Mouse (Mus musculus): ENCODE data around the gene Ugt1a5. TPM values are rescaled to one million over a fixed set of nuclear protein-coding genes. Genes with fewer than 3 reads are reported as not detected.
A peak's percentile ranks its signal among the peaks of the same experiment; 100 is the strongest.

Ugt1a5 gene
- polyA plus RNA-seq, 2 experiments, result 0.11 TPM; not detected in 1

GRCm38 (mm10) chr1:88195687-88196086, 29.9 kb downstream of the Ugt1a5 start:
- H3K27me3 ChIP-seq (ENCODE audit: control insufficient read depth, insufficient read depth, low read length), result no peaks in the 10 kb centered on the region
- H3K4me1 ChIP-seq (replicated peaks; ENCODE audit: control insufficient read depth in 2 of 2, insufficient read depth in 2 of 2, low read length in 1 of 2), result no peaks in the 10 kb centered on the region
- 81% methylated on average over 1 of the region's 1 CpGs for WGBS (ENCODE audit: insufficient replicate concordance)
- DNase-seq (ENCODE audit: low read depth in 3 of 3, low spot score in 3 of 3) (no peak), ATAC-seq (ENCODE audit: insufficient read depth) (no peak)
- H3K9ac ChIP-seq (replicated peaks), result no peak overlapping the region
- no peaks in the 10 kb centered on the region for H3K36me3 ChIP-seq (replicated peaks; ENCODE audit: control insufficient read depth, insufficient read depth, low read depth)
- no peak overlapping the region for H3K4me3 ChIP-seq (ENCODE audit: insufficient read depth in 1 of 2, low read depth in 2 of 2, low read length in 2 of 2)
- H3K4me2 ChIP-seq (ENCODE audit: low read depth), result no peak overlapping the region
- H3K9me3 ChIP-seq (ENCODE audit: control insufficient read depth, low read length), result no peaks in the 10 kb centered on the region
- TF ChIP-seq CTCF (IDR thresholded peaks at IDR 0.05; ENCODE audit: low read depth) (no peak), EP300 (IDR thresholded peaks at IDR 0.05; ENCODE audit: low read depth) (no peak)
- no peak overlapping the region for H3K27ac ChIP-seq

GRCm38 (mm10) chr1:88197443-88197842, 31.6 kb downstream of the Ugt1a5 start:
- Histone ChIP-seq H3K27ac (no peak overlapping the region), H3K9ac (replicated peaks) (no peak overlapping the region), H3K4me1 (replicated peaks; ENCODE audit: control insufficient read depth in 2 of 2, insufficient read depth in 2 of 2, low read length in 1 of 2) (no peaks in the 10 kb centered on the region), H3K27me3 (ENCODE audit: control insufficient read depth, insufficient read depth, low read length) (no peaks in the 10 kb centered on the region), H3K9me3 (ENCODE audit: control insufficient read depth, low read length) (no peaks in the 10 kb centered on the region), H3K36me3 (replicated peaks; ENCODE audit: control insufficient read depth, insufficient read depth, low read depth) (no peaks in the 10 kb centered on the region), H3K4me3 (ENCODE audit: insufficient read depth in 1 of 2, low read depth in 2 of 2, low read length in 2 of 2) (no peak overlapping the region), H3K4me2 (ENCODE audit: low read depth) (no peak overlapping the region)
- TF ChIP-seq CTCF (IDR thresholded peaks at IDR 0.05; ENCODE audit: low read depth) (no peak), EP300 (IDR thresholded peaks at IDR 0.05; ENCODE audit: low read depth) (no peak)
- 44% methylated on average over 3 of the region's 3 CpGs for WGBS (ENCODE audit: insufficient replicate concordance)
- no peak for ATAC-seq (ENCODE audit: insufficient read depth)
- no peak for DNase-seq (ENCODE audit: low read depth in 3 of 3, low spot score in 3 of 3)

GRCm38 (mm10) chr1:88199996-88200395, 34.2 kb downstream of the Ugt1a5 start:
- ATAC-seq (ENCODE audit: insufficient read depth), result no peak
- TF ChIP-seq EP300 (IDR thresholded peaks at IDR 0.05; ENCODE audit: low read depth) (no peak), CTCF (IDR thresholded peaks at IDR 0.05; ENCODE audit: low read depth) (no peak)
- Histone ChIP-seq H3K9ac (replicated peaks) (no peak overlapping the region), H3K9me3 (ENCODE audit: control insufficient read depth, low read length) (no peaks in the 10 kb centered on the region), H3K4me3 (ENCODE audit: insufficient read depth in 1 of 2, low read depth in 2 of 2, low read length in 2 of 2) (no peak overlapping the region), H3K27me3 (ENCODE audit: control insufficient read depth, insufficient read depth, low read length) (no peaks in the 10 kb centered on the region), H3K36me3 (replicated peaks; ENCODE audit: control insufficient read depth, insufficient read depth, low read depth) (no peaks in the 10 kb centered on the region; the same call in 1 of the 2 replicates), H3K27ac (no peak overlapping the region), H3K4me2 (ENCODE audit: low read depth) (no peak overlapping the region), H3K4me1 (replicated peaks; ENCODE audit: control insufficient read depth in 2 of 2, insufficient read depth in 2 of 2, low read length in 1 of 2) (peaks cover 2 to 3% of the 10 kb centered on the region in 2 experiments; a peak in 2 of 4 replicates)
- no peak for DNase-seq (ENCODE audit: low read depth in 3 of 3, low spot score in 3 of 3)
- WGBS (ENCODE audit: insufficient replicate concordance), result 61% methylated on average over 2 of the region's 2 CpGs

- Histone ChIP-seq H3K27me3 (ENCODE audit: control insufficient read depth, insufficient read depth, low read length) (no peaks in the 10 kb centered on the region), H3K4me3 (ENCODE audit: insufficient read depth in 1 of 2, low read depth in 2 of 2, low read length in 2 of 2) (no peak within 1 kb of the TSS), H3K9me3 (ENCODE audit: control insufficient read depth, low read length) (no peaks in the 10 kb centered on the region), H3K36me3 (replicated peaks; ENCODE audit: control insufficient read depth, insufficient read depth, low read depth) (no peaks in the 10 kb centered on the region; the same call in 1 of the 2 replicates), H3K27ac (no peak within 1 kb of the TSS), H3K9ac (replicated peaks) (no peak within 1 kb of the TSS), H3K4me1 (replicated peaks; ENCODE audit: control insufficient read depth in 2 of 2, insufficient read depth in 2 of 2, low read length in 1 of 2) (peaks cover 3 to 5% of the 10 kb centered on the region in 2 experiments; a peak in 2 of 4 replicates), H3K4me2 (ENCODE audit: low read depth) (no peak within 1 kb of the TSS)
- DNase-seq (ENCODE audit: low read depth in 3 of 3, low spot score in 3 of 3) (no peak), ATAC-seq (ENCODE audit: insufficient read depth) (no peak)
- TF ChIP-seq CTCF (IDR thresholded peaks at IDR 0.05; ENCODE audit: low read depth), result no peak
- TF ChIP-seq EP300 (IDR thresholded peaks at IDR 0.05; ENCODE audit: low read depth), result no peak
- 60% methylated on average over 7 of the region's 7 CpGs for WGBS (ENCODE audit: insufficient replicate concordance)
Observed at GRCm38 (mm10) chr1:88200456-88200855, 34.6 kb downstream of the Ugt1a5 start, which contains the start of gene Ugt1a2. TSS of gene Ugt1a2 (plus strand) at chr1:88200601.

GRCm38 (mm10) chr1:88205294-88205922, 39.6 kb downstream of the Ugt1a5 start, which contains the start of gene Dnajb3:
TSS of gene Dnajb3 (minus strand) at chr1:88205782.
- Histone ChIP-seq H3K9me3 (ENCODE audit: control insufficient read depth, low read length) (no peaks in the 10 kb centered on the region), H3K27ac (peak within 1 kb of the TSS; percentile 98), H3K4me2 (ENCODE audit: low read depth) (peak within 1 kb of the TSS; percentile 92), H3K36me3 (replicated peaks; ENCODE audit: control insufficient read depth, insufficient read depth, low read depth) (no peaks in the 10 kb centered on the region; the same call in 1 of the 2 replicates), H3K9ac (replicated peaks) (peak within 1 kb of the TSS; percentile 82), H3K27me3 (ENCODE audit: control insufficient read depth, insufficient read depth, low read length) (no peaks in the 10 kb centered on the region), H3K4me3 (ENCODE audit: insufficient read depth in 1 of 2, low read depth in 2 of 2, low read length in 2 of 2) (peak within 1 kb of the TSS; percentile 67 to 74), H3K4me1 (replicated peaks; ENCODE audit: control insufficient read depth in 2 of 2, insufficient read depth in 2 of 2, low read length in 1 of 2) (peaks cover 28 to 34% of the 10 kb centered on the region in 2 experiments)
- DNase-seq (ENCODE audit: low read depth in 3 of 3, low spot score in 3 of 3) (peak; percentile 67 to 71 (median 69)), ATAC-seq (ENCODE audit: insufficient read depth) (peak; percentile 86)
- WGBS (ENCODE audit: insufficient replicate concordance), result 5% methylated on average over 62 of the region's 62 CpGs
- TF ChIP-seq CTCF (IDR thresholded peaks at IDR 0.05; ENCODE audit: low read depth), result no peak

Data from liver, embryonic 14.5 days (tissue).